7 mouse cellular contexts compared by ENCODE assay signal in the genomic region with DNA sequence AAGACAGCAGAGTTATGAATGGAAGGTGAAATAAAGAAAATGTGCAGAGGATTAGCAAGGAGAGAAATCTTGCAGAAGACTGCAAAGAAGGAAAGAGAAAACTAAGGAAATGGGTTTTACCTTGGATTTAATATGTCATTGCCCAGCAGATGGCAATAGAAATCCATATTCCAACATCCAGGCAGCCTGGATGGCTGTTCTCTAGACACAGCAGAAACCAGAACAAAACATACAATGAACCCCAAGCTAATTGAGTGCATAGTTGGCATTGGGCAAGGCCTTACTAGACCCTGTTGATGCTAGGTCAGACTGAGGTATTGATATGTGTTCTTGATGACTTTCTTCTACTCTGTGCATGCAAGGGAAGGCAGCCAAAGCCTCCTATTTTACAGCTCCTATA. TPM values are rescaled to one million over a fixed set of nuclear protein-coding genes. Genes with fewer than 3 reads are reported as not detected.
A peak's percentile ranks its signal among the peaks of the same experiment; 100 is the strongest.
DNase-seq lines count a peak whose midpoint lies in the region; ATAC-seq and TF ChIP-seq lines count a peak whose summit lies in the region.

No protein-coding gene starts in this region.

- H3K4me3 ChIP-seq in intestine, embryonic 14.5 days (ENCODE audit: low read depth, low read length) = no peak overlapping the region
- no peak overlapping the region for H3K4me3 ChIP-seq in intestine, embryonic 16.5 days (ENCODE audit: low read length)

- POLR2A ChIA-PET in Patski (lab: Charles Lee) = interaction anchor here (2.5 kb wide), 1 partner anchor 280 kb away, joined by 7 read pairs; no protein-coding TSS in a partner anchor

- H3K9ac ChIP-seq in intestine, embryonic 14.5 days (ENCODE audit: low read length) = no peak overlapping the region
- no peak overlapping the region for H3K9ac ChIP-seq in intestine, embryonic 16.5 days (ENCODE audit: low read depth, low read length)

- CTCF ChIA-PET in Patski (lab: Charles Lee) = interaction anchor here (0.6 to 5.3 kb wide), 12 partner anchors 9 to 315 kb away, joined by 3 to 36 read pairs (median 4); partner anchors contain the start of gene Aldh1a7

- H3K27me3 ChIP-seq in intestine, embryonic 14.5 days (replicated peaks; ENCODE audit: control insufficient read depth, insufficient read depth, low read length) = no peaks in the 10 kb centered on the region
- H3K27me3 ChIP-seq in intestine, embryonic 16.5 days (replicated peaks; ENCODE audit: control insufficient read depth, insufficient read depth, low read length) = no peaks in the 10 kb centered on the region
- H3K27me3 ChIP-seq in Patski = no peaks in the 10 kb centered on the region

- H3K4me1 ChIP-seq in intestine, embryonic 14.5 days (replicated peaks; ENCODE audit: control insufficient read depth, insufficient read depth, low read length) = no peaks in the 10 kb centered on the region
- H3K4me1 ChIP-seq in intestine, embryonic 16.5 days (ENCODE audit: control insufficient read depth, insufficient read depth, low read length) = no peaks in the 10 kb centered on the region

- H3K36me3 ChIP-seq in intestine, embryonic 14.5 days (ENCODE audit: control insufficient read depth, insufficient read depth, low read length) = no peaks in the 10 kb centered on the region
- H3K36me3 ChIP-seq in intestine, embryonic 16.5 days (ENCODE audit: control insufficient read depth, insufficient read depth, low read length) = no peaks in the 10 kb centered on the region

- H3K4me2 ChIP-seq in intestine, embryonic 14.5 days (ENCODE audit: low read length) = no peak overlapping the region
- H3K4me2 ChIP-seq in intestine, embryonic 16.5 days (ENCODE audit: low read depth, low read length) = no peak overlapping the region

- TF ChIP-seq CTCF in Patski (IDR thresholded peaks at IDR 0.05) = peak; percentile 76

- no peaks in the 10 kb centered on the region for H3K9me3 ChIP-seq in intestine, embryonic 14.5 days (ENCODE audit: control insufficient read depth, low read length)
- no peaks in the 10 kb centered on the region for H3K9me3 ChIP-seq in intestine, embryonic 16.5 days (ENCODE audit: control insufficient read depth, low read length)

- peak; percentile 56 for DNase-seq in intestine, embryonic 14.5 days (ENCODE audit: low spot score)
- DNase-seq in Patski (ENCODE audit: low read depth, low spot score) = no peak
- peak; percentile 34 for DNase-seq in embryo, embryonic 11 days
- peak; percentile 26 to 37 for DNase-seq in layer of hippocampus, postnatal 10 days (ENCODE audit: low spot score in 2 of 2)
- DNase-seq in right cerebral cortex, postnatal 25 days = peak; percentile 11
- no peak for DNase-seq in spleen, postnatal 14 days (ENCODE audit: low spot score in 2 of 2)

- no peak for ATAC-seq in intestine, embryonic 14.5 days (replicated peaks; ENCODE audit: low FRiP score, low TSS enrichment, low read depth)
- no peak; the same call in 1 of the 2 replicates for ATAC-seq in intestine, embryonic 16.5 days
- peak; percentile 62 for ATAC-seq in Patski

- no peak overlapping the region for H3K27ac ChIP-seq in intestine, embryonic 14.5 days (ENCODE audit: low read depth)
- H3K27ac ChIP-seq in intestine, embryonic 16.5 days (ENCODE audit: low read length) = no peak overlapping the region

- in situ Hi-C loops in Patski (cut with MboI; ENCODE audit: low pct_unique_long_range_greater_than_20kb) = loop anchor here (5.0 kb wide), 1 partner anchor 273 kb away; no protein-coding TSS in a partner anchor

RNA-seq across cellular contexts. Expression of gene Aldh1a1, which starts 43.0 kb away (rescaled TPM):
- polyA plus RNA-seq in intestine, embryonic 14.5 days (2014; fragmentation: Nextera tagmentation; extraction: Ambion mirVana) = 106 and 127 TPM in 2 replicates
- 86.5 and 90.5 TPM in 2 replicates for polyA plus RNA-seq in intestine, embryonic 16.5 days (2015; fragmentation: Nextera tagmentation; extraction: Ambion mirVana)
- polyA plus RNA-seq in Patski (2021) = 80.5 TPM
- total RNA-seq in layer of hippocampus, postnatal 10 days (2021) = 10 to 100 TPM; 22.3 to 24.4 TPM

RNA-seq across cellular contexts. Expression of gene Anxa1, which starts 58.8 kb away (rescaled TPM):
- polyA plus RNA-seq in intestine, embryonic 14.5 days (2014; fragmentation: Nextera tagmentation; extraction: Ambion mirVana) = 39.8 and 44.5 TPM in 2 replicates
- polyA plus RNA-seq in intestine, embryonic 16.5 days (2015; fragmentation: Nextera tagmentation; extraction: Ambion mirVana) = 52.2 and 59.5 TPM in 2 replicates
- 537 TPM for polyA plus RNA-seq in Patski (2021)
- 1 to 10 TPM; 1.8 to 2.2 TPM for total RNA-seq in layer of hippocampus, postnatal 10 days (2021)

Comparison
In these comparisons a context has a peak if more than half of its experiments do, and no peak if none do; other contexts are left out.
1. DNase-seq: peak in intestine, embryonic 14.5 days (single experiment), embryo, embryonic 11 days (single experiment), layer of hippocampus, postnatal 10 days (2 of 2) and right cerebral cortex, postnatal 25 days (single experiment); none in Patski (single experiment) and spleen, postnatal 14 days (0 of 2).